Mouse (Mus musculus) left cerebral cortex, adult 11 months (tissue): Measurements from ENCODE around the gene Traf2.

ENCODE experiments used
- DNase-seq: peaks from one replicate; pipeline ENCODE4 v3.0.0; 2022; ENCODE audit warnings: low spot score

Gene Traf2

DNA sequence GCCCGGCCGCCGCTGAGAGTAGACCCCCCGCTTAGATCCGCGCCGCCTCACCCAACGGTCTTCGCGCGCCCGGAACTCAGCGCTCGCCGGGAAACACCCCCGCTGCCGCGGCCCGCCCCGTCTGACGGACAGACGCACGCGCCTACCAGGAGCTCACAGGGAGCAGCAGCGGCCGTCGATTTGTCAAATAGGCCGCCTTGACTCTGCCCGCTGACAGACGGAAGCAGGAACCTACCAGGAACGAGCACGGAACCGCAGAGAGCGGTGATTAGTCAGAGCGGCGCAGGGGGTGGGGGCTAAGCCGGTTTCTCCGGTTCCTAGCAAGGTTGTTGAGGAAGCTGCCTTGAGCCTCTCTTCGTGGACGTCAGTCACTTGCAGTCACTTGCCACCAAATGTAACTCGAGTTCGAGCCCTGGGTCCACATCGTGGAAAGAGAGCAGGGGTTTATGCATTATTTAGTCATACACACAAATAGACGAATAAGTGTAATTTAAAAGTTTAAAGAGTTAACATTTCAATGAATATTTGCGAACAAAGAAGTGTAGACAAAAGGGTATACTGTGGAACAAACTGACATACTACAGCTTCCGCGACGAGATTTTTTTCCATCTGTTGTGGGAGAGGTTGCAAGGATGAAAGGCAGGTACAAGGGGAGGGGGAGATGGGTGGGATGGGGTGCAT lies at the start of gene Traf2:
Gene Traf2, minus strand, starts transcription at position 130 of the 681 bp plus-strand sequence.
- peak; percentile 98 for DNase-seq

DNA sequence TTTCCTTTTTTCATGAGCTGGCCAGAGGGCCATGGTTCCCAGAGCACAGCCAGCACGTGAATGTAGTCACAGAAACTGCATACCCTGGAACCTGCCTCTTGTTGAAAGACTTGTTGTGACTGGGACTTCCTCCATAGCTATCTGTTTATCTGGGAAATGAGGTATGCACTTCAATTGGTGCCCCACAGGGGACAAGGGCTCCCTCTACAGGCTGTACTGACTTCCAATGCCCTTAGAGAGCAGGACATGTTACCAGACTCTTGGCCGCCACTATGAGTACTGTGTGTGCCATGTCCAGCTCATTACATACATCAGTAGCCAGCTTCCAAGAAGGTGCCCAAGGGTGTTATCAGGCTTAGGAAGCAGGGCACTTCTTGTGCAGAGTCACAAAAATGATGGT lies 45.1 kb upstream of the Traf2 start:
- no peak for DNase-seq

DNA sequence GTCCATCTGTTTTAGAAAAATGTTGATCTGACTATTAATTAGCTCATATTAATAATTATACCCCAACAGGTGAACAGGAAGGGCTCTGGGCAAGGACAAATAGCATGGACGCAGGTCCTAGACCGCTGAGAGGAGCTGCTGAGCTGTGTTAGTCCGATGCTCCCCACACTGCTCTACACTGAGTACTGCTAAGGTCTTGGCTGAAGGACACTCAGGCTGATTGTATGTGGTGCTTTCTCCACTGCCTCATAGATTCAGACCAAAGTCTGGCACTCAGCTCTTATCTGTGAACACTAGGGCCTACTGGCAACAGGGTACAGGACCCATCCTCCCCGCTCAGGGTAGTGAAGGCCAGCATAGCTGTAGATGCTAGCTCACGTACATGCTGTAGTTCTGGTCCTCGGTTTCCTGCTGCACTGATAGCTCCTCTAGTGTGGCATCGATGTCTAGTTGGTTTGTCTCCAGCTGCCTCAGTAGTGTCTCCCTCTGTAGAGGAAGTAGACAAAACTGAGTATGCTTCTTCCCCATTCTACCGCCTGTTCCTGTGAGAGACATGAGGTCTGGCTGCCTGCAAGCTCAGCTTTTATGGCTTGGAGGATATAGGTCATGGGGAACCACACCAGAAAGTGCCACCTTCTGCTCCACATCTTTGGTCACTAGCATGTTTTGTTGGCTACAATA lies 41.6 kb upstream of the Traf2 start:
- DNase-seq: no peak

DNA sequence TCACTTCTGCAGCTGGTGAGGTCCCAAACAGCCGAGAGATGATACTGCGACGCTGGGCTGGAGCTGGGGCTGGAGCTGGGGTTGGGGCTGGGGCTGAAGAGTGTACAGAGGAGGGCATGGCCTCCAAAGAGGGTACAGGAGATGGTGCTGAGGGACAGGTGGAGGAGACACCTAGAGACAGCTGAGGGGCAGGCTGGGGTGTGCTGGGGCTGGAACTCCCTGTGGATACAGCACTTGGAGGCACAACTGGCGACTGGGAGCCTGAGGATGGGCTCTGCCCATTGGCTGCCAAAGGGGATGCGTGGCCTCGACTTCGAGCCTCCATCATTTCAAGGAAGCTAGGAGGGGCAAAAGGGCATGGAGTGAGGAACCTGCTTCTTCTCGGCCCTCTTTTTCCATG lies 40.5 kb upstream of the Traf2 start:
- DNase-seq: no peak

DNA sequence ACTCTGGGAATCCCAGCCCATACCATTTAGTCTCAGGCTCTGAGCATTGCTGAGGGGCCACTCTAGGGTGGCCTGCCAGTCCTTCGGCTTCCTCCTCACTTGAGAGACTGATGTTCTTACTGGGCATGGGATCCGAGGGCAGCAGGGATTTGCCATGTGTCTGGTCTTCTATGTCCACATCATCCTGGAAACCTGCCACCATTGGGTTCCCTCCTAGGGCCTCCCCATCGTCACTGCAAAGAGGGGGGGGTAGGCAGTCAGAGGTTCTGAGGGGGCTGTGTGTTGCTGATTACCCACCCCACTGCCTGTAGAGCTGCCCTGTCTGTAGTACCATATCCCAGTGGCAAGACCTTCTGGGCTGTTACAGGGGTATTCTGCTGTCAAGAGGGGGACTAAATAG lies 38.9 kb upstream of the Traf2 start:
- no peak for DNase-seq

DNA sequence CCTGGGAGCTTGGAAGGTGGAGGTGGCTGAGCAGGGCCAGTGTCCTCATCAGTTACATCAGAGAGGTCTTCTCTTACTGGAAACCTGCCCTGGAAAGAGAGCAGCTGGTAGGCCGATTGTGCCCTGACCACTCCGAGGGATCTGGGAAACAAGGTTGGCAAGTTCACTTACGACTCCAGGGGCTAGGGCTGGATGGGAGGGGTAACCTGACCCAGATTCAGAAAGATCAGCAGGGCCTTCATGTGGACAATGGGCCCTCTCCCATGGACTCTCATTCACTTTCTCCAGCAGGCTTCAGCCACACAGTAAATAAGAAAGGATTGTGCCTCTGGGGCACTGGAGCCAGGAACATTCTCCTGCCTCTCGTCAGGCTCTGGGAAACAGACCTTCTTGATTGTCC lies 38.1 kb upstream of the Traf2 start:
- DNase-seq: no peak

DNA sequence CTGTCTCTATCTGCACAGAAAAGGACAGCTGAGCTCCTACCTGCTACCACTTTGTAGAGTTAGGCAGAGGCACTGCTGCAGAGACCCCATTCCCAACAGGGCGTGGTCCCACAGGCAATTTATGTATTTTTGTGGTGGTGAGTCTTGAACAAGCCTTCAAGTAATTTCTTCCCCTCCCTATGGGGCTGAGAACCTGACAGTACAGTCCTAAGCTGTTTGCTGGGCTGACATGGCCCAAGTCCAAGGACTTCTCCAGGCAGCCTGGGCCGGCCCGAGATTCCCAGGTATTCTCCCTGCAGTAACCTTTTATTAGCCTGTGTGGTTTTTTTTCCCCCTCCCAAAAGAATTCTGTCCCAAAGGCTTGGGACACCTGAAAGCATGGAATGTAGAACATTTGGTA lies 37.4 kb upstream of the Traf2 start:
- no peak for DNase-seq

DNA sequence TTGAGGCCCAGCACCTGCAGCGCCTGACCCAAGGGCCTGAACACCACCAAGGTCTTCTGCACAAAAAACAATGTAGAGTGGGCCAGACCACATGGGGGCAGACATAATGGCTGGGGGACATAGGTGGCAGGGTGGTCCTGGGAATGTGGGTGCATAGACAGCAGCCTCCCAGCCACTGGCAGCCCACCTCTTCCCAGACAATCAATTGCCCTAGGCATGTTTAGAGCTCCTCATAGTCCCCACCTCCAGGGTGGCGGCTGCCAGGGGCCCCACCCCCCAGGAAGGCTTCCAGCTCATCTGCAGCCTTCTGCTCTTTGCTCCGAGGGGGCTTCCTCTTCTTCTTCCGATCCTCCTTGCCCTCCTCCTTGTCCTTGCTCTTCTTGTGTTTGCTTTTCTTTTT lies 36.8 kb upstream of the Traf2 start:
- no peak for DNase-seq

DNA sequence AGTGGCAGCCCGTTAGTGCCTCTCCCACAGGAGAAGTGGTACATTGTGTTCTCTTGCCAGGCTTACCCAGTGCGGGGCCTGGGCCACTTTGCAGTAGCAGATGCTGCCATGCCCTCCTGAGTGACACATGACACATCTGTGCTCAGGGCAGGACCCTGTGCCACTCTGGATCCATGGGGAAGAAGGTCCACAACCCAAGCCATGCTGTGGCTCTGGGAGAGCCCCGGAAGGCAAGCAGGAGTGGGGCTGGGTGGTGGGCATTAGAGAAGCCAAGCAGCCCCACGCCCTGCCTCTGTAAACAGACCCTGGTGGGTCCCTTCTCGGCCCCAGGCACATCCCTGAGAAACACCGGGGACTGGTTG lies 36.4 kb upstream of the Traf2 start:
- DNase-seq: no peak

DNA sequence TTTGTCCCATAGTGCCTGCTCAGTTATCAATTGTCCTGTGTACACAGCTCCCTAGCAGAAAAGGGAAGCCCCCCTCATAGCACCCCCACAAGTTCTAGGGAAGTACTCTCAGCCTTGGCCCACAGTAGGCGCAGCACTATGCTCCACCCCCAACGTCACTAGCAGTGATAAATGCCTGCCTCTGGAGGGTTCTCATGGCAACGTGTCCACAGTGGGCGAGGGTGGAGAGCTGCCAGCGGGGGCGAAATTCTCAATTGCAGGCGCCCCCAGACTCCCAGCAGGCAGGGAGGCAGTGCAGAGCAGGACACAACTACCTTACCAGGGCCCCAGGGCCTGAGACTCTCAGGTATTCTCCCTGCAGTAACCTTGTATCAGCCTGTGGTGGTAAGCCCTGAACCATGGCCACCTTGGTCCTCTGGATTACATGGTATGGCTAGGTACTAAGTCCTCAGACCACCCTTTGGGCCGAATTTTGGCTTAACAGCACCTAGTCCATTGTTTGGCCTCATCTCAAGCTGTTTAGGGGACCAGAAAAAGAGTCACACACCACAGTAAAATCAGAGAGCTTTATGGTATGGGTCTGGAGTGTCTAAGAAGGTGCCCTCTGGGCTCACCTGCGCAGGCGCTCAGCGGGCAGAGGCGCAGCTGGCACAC lies 35.9 kb upstream of the Traf2 start:
- peak; percentile 76 for DNase-seq

DNA sequence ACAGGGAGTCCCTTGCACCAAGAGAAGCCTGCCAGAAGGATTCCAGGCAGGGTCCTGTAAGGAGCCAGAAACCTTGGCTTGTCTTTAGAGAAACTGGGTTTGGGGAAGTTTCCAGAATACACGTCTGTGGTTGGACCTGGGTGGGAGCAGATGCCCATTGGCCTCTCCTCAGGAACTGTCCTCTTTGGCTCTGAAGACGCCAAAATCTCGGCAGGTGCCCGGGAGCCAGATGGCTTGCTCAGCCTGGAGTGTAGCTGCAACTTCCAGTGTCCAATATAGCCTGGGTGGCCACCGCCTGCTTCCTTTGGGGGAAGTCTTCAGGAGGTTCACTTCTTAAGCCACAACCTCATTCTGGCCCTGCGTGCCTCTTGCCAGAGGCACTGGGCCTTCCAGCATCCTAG lies 35.2 kb upstream of the Traf2 start:
- no peak for DNase-seq

DNA sequence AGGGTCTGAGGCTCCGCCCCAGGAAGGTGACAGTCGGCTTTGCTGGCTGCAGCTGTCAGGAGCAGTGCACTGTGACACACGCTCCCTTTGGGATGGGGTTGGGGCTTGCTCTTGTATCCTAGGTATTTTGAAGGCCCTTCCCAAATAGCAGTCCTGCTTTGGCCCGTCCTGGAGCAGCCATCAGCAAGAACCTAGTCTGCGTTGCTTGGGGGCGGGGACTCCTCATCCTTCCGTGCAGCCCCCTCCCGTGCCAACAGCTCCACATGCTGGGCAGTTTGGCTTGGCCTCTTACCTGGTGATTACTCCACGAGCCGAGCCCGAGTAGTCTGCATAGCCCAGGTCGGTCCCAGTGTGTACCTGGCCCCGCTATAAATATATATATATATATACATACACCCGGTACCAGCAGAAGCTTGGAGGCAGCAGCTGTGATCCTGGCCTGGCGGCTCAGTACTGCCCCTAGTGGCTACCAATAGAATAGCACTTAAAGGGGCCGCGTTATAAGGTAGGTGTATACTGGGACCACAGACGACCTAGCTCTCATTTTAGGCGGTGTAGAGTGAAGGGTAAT lies 34.6 kb upstream of the Traf2 start, which contains the start of gene Ajm1:
Gene Ajm1, minus strand, starts transcription at position 464 of the 571 bp plus-strand sequence.
- DNase-seq: peak; percentile 81

DNA sequence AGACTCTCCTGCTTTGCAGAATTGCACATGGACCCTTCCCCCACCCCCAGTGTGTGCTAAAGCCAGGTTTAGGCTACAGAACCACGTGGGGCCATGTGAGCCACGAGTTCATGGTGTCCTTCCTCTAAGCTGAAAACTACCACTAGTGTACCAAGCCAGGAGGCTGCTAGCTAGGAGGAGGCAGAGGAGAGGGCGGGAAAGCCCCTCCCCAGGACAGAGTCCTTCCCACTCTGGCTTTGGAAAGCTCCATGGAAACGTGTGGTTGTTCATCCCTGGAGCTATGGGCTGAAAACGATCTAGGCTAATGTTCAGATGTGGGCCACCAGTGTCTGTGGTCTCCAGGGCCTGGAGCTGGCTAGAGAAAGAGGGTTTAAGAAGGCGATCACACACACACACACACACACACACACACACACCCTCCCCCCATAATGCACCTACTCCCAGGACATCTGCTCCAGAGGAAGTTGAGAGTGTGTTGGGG lies 33.9 kb upstream of the Traf2 start:
- peak; percentile 28 for DNase-seq

DNA sequence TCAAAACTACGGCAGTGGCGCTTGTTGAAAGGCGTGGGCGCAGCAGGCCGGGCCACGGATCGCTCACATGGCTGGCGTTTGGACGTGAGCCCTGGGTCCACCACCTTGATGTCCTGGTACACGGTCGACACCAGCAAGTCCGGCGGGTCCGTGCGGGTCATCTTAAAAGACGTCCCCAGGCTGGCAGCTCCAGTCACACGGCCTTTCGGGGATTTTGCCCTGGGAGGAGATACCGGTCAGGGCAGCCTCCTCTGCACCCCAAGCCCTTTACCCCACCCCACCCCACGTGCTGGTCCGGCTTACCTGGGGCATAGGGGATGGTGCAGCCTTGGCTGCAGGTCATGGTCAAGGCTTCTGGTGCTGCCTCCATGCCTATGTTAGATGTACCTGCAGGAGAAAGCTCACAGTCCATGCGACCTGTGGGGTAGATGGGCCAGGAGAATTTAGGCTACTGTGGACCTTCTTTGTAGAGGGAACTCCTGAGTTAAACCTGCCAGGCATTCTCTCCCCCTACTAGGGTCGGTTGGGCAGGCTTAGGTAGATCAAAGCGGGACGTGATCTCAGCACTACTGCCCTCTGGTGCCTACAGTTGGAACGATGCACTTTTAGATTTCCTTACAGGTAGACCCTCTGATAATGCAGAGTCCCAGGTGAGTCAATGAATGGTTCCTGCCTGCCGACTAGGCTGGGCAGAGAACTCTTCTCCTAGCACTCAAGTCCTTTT lies 33.2 kb upstream of the Traf2 start:
- no peak for DNase-seq

DNA sequence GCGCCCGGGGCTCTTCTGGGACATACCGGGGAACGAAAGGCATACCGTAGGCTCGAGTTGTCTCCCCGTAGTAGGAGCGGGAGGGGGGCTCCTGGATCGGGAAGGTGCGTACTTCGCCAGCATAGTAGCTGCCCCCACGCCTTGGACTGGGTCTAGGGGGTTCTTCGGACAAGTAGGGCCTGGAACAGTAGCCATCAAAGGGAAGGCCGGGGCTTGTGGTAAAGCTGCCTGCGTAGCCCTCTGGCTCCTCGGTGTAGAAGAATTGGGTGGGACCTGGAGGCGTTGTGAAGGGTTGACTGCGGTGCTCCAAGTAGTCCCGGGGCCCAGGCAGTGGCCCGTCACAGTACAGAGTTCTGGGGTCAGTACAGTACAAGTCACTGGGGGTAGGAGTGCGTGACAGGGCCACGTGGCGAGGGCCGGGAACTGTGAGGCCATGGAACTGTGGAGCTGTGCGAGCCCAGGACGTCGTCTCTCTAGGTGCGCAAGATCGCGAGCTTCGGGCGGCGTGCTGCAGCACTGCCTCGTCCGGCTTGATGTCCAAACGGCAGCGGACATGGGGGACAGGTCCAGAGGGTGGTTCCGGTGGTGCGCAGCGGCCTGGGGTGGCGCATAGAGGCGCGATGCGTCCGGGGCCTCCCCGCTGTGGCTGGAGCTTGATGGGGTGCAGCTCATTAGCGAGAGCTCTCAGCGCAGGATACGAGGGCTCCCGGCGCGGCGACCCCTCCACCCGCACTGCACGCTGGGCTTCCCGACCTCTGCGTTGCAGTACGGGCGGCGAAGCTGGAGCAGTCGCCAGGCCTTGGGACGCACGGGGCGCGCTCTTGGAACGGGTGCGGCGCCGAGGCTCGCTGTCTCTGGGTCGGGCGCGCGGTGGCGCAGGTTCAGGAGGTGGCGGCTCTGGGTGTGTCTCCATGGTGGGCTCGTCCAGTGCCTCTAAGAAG lies 32.3 kb upstream of the Traf2 start:
- no peak for DNase-seq

DNA sequence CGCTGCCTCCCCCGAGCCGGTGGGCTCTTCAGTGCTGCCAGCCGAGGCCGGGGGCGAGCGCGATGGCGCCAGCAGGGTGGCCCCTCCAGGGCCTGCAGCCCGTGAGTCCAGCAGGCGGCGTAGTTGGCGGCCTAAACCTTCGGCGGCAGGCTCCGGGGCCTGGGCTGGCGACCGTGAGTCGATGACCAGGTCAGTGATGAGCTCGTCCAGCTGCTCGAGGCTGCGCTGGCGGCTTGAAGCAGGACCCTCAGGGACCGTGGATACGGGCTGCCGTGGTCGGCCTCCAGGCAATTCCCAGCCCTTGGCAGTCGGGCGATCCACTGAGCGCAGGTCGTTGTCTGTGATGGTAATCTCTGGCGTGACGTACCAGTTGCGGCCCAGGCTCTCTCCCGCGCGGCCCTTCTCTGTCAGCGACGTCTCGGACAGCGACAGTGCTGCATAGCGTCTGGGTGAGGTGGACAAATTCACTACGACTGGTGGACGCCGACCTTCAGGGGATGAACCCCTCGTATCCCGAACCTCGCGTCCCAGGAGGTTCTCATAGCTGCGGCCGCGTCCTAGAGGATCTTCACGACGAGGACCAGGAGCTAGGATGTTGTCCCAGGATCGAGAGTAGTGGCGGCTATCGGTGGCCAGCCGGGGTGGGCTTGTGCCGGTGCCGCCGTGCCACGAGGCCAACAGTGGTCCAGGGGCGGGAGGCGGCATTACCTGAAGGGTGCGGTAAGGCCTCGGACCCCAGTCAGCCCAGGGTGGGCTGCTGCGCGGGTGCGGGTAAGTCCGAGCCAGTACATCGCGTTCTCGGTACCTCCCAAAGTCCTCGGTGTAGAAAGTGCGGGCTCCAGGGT lies 31.4 kb upstream of the Traf2 start:
- DNase-seq: no peak

DNA sequence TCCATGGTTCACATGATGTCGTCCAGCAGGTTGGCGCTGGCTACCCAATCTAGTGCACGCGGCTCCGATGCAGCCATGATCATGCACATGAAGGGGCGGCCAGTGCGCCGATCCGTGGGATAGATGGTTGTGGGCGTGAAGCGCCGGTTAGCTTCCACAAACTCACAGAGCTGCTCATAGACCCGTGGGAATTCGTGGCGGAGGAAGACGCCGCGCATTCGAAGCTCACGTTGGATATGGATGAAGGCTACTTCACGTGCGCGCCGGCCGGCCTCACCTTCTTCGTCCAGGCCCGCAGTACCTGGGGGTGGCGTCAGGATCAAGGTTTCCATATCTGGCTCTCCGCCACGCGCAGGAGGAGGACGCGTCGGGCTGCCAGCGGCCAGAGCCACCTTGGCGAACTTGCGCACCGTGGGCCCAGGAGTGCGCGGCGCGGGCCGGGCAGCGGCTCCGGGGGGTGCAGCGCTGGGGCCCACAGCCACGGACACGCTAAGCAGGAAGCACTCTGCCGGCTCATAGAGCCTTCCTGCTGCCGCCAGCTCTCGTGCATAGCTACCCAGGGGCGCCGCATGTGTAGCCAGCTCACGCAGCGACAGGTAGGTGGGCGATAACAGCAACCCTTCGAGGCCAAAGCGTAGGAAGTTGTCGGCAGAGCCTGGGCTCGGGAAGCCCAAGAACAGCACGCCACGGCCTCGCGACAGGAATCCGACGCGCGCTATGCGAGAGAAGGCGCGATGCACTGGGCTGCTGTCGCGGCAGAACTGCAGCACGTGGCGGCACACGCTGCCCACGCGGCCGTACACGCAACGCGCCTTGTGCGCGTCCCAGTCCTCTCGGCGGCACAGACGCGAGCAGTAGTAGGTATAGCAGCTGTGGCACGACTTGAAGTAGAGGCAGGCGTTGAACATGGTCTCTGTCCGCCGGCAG lies 30.5 kb upstream of the Traf2 start:
- no peak for DNase-seq

DNA sequence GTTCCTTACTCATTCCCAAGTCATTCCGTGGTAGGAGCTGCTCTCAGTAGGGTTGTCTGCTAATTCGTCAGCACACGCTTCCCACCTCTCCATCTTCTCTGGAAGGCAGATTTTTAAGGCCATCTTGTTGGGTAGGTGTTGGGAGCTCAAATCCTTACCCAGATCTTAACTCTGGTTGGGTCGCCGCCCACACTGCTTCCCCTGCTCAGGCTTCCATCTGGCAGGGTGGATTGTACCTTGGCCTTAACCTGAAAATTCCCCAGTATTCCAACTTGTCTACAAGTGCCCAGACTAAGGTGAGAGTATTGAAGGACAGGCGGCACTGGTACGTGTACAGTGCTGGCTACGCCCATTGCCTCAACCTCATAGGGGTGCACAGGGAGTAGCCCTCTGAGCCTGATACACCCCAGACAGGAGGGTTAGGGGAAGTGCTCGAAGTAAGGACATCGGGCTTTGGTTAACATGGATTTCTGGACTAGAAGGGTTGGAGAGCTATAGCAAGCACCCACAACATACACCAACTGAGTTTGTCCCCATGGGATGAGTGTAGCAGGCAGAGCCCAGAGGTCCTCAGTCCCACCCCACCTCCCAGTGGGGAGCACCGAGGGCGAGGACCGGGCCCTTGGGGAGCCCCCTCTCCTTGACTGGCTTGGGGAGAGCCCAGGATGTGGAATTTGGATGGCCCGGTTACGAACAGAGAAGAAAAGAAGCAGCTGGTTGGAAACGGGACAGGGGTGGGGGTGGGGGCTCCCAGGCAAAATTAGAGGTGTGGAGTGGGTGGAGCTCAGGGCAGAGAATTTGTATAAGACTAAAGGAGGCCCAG lies 29.5 kb upstream of the Traf2 start:
- no peak for DNase-seq
